Mouse (Mus musculus): Measurements from ENCODE around the gene Rgs7bp. TPM values are rescaled to one million over a fixed set of nuclear protein-coding genes. Genes with fewer than 3 reads are reported as not detected.

The Rgs7bp gene
- polyA plus RNA-seq (2017; shearing (Covaris generic)) = not detected

DNA sequence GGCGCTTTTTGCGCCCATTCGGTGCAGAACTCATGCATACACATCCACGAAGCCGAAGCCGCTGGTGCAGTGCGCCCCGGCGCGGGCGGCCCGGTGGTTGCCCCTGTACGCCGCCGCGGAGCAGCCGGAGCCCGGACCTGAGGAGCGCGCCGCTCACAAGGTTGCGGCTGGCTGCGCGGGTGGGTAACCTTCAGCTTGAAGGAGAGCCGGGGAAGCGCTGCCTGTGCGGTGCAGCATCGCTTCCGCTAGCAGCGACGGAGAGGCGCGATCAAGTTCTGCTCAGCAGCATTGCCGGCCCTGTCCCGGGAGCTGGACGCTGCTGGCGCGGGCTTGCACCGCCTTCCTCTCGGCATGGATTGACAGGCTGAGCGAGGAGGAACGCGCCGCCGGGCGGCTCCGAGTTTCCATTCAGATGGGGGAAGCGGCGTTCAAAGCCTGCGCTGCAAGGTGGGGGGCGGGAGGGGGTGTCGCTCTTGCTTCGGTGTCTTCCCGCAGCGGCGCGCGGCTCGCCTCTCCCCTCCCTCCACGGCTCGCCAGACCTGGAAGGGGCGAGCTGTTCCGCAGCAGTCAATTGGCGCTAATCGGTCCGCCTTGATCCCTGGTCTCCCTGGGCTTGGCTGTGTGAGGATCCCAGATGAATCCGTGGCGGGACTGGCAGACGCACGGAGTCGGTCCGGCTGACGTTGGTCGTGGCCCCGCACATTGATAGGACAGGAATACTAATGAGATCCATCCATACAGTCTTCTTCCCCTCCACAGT, at the start of gene Rgs7bp:
Gene Rgs7bp (minus strand): TSS at position 750 of the 760 bp plus-strand sequence.

DNA sequence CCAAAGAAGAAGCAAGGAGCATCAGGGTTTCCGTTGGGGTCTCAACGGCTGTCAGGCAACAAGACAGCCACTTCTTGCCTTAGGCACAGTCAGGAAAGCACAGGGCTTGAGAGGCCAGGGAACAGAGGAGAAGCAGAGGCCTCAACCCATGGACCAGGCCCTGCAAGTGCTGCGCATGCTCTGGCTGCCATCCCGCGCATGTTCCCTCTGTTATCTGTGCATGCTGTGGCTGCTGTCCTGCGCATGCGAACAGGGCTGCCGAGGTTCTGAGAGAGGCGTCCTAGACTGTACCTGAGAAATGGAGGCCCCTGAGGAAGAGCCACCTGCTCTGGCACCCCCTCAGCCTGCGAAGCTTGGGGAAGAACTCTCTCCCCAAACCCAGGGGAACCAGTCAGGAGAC, 27.1 kb upstream of the Rgs7bp start, which contains the start of gene 4933425L06Rik:
Gene 4933425L06Rik (plus strand): TSS at position 261 of the 400 bp plus-strand sequence.

Other genes with a start within 250 kb of the Rgs7bp start
- 25.1 TPM for gene Cwc27, start 237.8 kb downstream of the Rgs7bp start, polyA plus RNA-seq (2017; shearing (Covaris generic))
- gene Shisal2b, start 191.0 kb downstream of the Rgs7bp start, polyA plus RNA-seq (2017; shearing (Covaris generic)) = 0.85 TPM
- gene 4933425L06Rik, start 27.2 kb upstream of the Rgs7bp start, polyA plus RNA-seq (2017; shearing (Covaris generic)) = not detected
- gene Rnf180, start 239.9 kb upstream of the Rgs7bp start, polyA plus RNA-seq (2017; shearing (Covaris generic)) = 0.10 TPM

Measured in CD4-positive, CD25-positive, alpha-beta regulatory T cell (primary cell).